Mouse (Mus musculus) intestine, embryonic 14.5 days (tissue): Measurements from ENCODE around the gene Pttg1ip. TPM values are rescaled to one million over a fixed set of nuclear protein-coding genes. Genes with fewer than 3 reads are reported as not detected.
A peak's percentile ranks its signal among the peaks of the same experiment; 100 is the strongest.

Experiments used
- ATAC-seq: fragments of 200-750 bp; cut with Nextera tagmentation; replicated peaks from 2 replicates; pipeline ENCODE4 v1.8.0; 2017; ENCODE audit warnings: low read depth, moderate number of reproducible peaks, moderate TSS enrichment, moderate library complexity; ENCODE audit not compliant: low FRiP score, low TSS enrichment
- DNase-seq: peaks from one replicate; pipeline ENCODE4 v3.0.0-alpha.2; 2018; ENCODE audit warnings: low spot score
- H3K27ac ChIP-seq: fragments of 300-500 bp; sonication (generic); 2 replicates; pipeline ENCODE4 v1.5.1; 2014; ENCODE audit warnings: low read depth, mild to moderate bottlenecking, control low read depth
- H3K27me3 ChIP-seq: fragments of 300-500 bp; sonication (generic); replicated peaks from 2 replicates; pipeline ENCODE4 v1.6.1; 2014; ENCODE audit warnings: low read length, control low read depth; ENCODE audit not compliant: control insufficient read depth, insufficient read depth
- H3K36me3 ChIP-seq: fragments of 300-500 bp; sonication (generic); 2 replicates; pipeline ENCODE4 v1.6.1; 2014; ENCODE audit warnings: low read length, control low read depth; ENCODE audit not compliant: control insufficient read depth, insufficient read depth
- H3K4me1 ChIP-seq: fragments of 300-500 bp; sonication (generic); replicated peaks from 2 replicates; pipeline ENCODE4 v1.6.1; 2014; ENCODE audit warnings: low read length, control low read depth, mixed read lengths; ENCODE audit not compliant: control insufficient read depth, insufficient read depth
- H3K4me2 ChIP-seq: fragments of 300-500 bp; sonication (generic); 2 replicates; pipeline ENCODE4 v1.6.1; 2014; ENCODE audit warnings: low read length
- H3K4me3 ChIP-seq: fragments of 300-500 bp; sonication (generic); 2 replicates; pipeline ENCODE4 v1.5.1; 2014; ENCODE audit warnings: low read depth, low read length, control low read depth, mixed read lengths
- H3K9ac ChIP-seq: fragments of 300-500 bp; sonication (generic); 2 replicates; pipeline ENCODE4 v1.6.1; 2014; ENCODE audit warnings: mild to moderate bottlenecking, low read length
- H3K9me3 ChIP-seq: fragments of 300-500 bp; sonication (generic); 2 replicates; pipeline ENCODE4 v1.6.1; 2016; ENCODE audit warnings: low read length, control low read depth; ENCODE audit not compliant: control insufficient read depth
- WGBS: fragments of 180-500 bp; shearing (Covaris S2); extraction: QIAGEN DNeasy Blood & Tissue Kit; methylation state at CpG from one replicate; pipeline ENCODE4 v1.1.7; 2014; 5-methylcytosine and 5-hydroxymethylcytosine counted together
- polyA plus RNA-seq: library from polyadenylated mRNA; unstranded; fragments of >200 nt; fragmentation: Nextera tagmentation; extraction: Ambion mirVana; gene quantifications from 2 replicates; pipeline ENCODE4 v1.2.1, GENCODE M21; 2014

Gene Pttg1ip
- polyA plus RNA-seq, 1 experiment from 2014 or later: 155 TPM

GRCm38 (mm10) chr10:77543226-77543625 is 38.3 kb upstream of the Pttg1ip start:
- no peaks in the 10 kb centered on the region for H3K9me3 ChIP-seq
- no peaks in the 10 kb centered on the region for H3K4me1 ChIP-seq
- no peak for ATAC-seq
- no peaks in the 10 kb centered on the region for H3K36me3 ChIP-seq
- DNase-seq: peak; percentile 59
- no peak overlapping the region for H3K27ac ChIP-seq
- no peak overlapping the region for H3K9ac ChIP-seq
- 48% methylated on average over 7 of the region's 7 CpGs for WGBS
- no peak overlapping the region for H3K4me3 ChIP-seq
- H3K27me3 ChIP-seq: no peaks in the 10 kb centered on the region
- no peak overlapping the region for H3K4me2 ChIP-seq

GRCm38 (mm10) chr10:77544916-77545315 is 36.6 kb upstream of the Pttg1ip start:
- H3K4me1 ChIP-seq: no peaks in the 10 kb centered on the region

GRCm38 (mm10) chr10:77548576-77548975 is 32.9 kb upstream of the Pttg1ip start:
- no peak overlapping the region for H3K4me2 ChIP-seq
- no peak overlapping the region for H3K27ac ChIP-seq
- H3K9me3 ChIP-seq: no peaks in the 10 kb centered on the region
- H3K4me3 ChIP-seq: no peak overlapping the region
- ATAC-seq (no peak), DNase-seq (no peak)
- 91% methylated on average over 10 of the region's 10 CpGs for WGBS
- H3K36me3 ChIP-seq: no peaks in the 10 kb centered on the region
- no peaks in the 10 kb centered on the region for H3K4me1 ChIP-seq
- no peaks in the 10 kb centered on the region for H3K27me3 ChIP-seq
- no peak overlapping the region for H3K9ac ChIP-seq

More at GRCm38 (mm10) chr10:77544916-77545315, 36.6 kb upstream of the Pttg1ip start:
- H3K4me3 ChIP-seq: no peak overlapping the region
- ATAC-seq (no peak), DNase-seq (no peak)
- no peak overlapping the region for H3K9ac ChIP-seq
- 76% methylated on average over 5 of the region's 5 CpGs for WGBS
- H3K36me3 ChIP-seq: no peaks in the 10 kb centered on the region
- H3K27ac ChIP-seq: no peak overlapping the region
- no peaks in the 10 kb centered on the region for H3K9me3 ChIP-seq
- no peak overlapping the region for H3K4me2 ChIP-seq
- H3K27me3 ChIP-seq: no peaks in the 10 kb centered on the region

GRCm38 (mm10) chr10:77550874-77551273 is 30.6 kb upstream of the Pttg1ip start:
- H3K9ac ChIP-seq: no peak overlapping the region
- ATAC-seq (no peak), DNase-seq (no peak)
- H3K36me3 ChIP-seq: no peaks in the 10 kb centered on the region
- H3K4me3 ChIP-seq: no peak overlapping the region
- no peaks in the 10 kb centered on the region for H3K27me3 ChIP-seq
- no peak overlapping the region for H3K4me2 ChIP-seq
- H3K4me1 ChIP-seq: no peaks in the 10 kb centered on the region
- no peaks in the 10 kb centered on the region for H3K9me3 ChIP-seq
- no peak overlapping the region for H3K27ac ChIP-seq
- 79% methylated on average over 11 of the region's 11 CpGs for WGBS

- Histone ChIP-seq H3K36me3 (no peaks in the 10 kb centered on the region), H3K4me1 (no peaks in the 10 kb centered on the region), H3K9me3 (no peaks in the 10 kb centered on the region), H3K27me3 (no peaks in the 10 kb centered on the region), H3K27ac (no peak overlapping the region), H3K4me2 (no peak overlapping the region), H3K4me3 (no peak overlapping the region), H3K9ac (no peak overlapping the region)
- DNase-seq (no peak), ATAC-seq (no peak)
- WGBS: 76% methylated on average over 5 of the region's 5 CpGs
Observed at GRCm38 (mm10) chr10:77552162-77552561, 29.4 kb upstream of the Pttg1ip start.

GRCm38 (mm10) chr10:77553285-77553684 is 28.2 kb upstream of the Pttg1ip start:
- Histone ChIP-seq H3K9me3 (no peaks in the 10 kb centered on the region), H3K36me3 (no peaks in the 10 kb centered on the region), H3K4me1 (no peaks in the 10 kb centered on the region), H3K4me3 (no peak overlapping the region), H3K4me2 (no peak overlapping the region), H3K27ac (no peak overlapping the region), H3K27me3 (no peaks in the 10 kb centered on the region), H3K9ac (no peak overlapping the region)
- ATAC-seq (no peak), DNase-seq (no peak)
- 79% methylated on average over 4 of the region's 4 CpGs for WGBS

- Histone ChIP-seq H3K36me3 (no peaks in the 10 kb centered on the region), H3K9ac (no peak overlapping the region), H3K27ac (no peak overlapping the region), H3K27me3 (no peaks in the 10 kb centered on the region), H3K4me1 (no peaks in the 10 kb centered on the region), H3K4me2 (no peak overlapping the region), H3K4me3 (no peak overlapping the region), H3K9me3 (no peaks in the 10 kb centered on the region)
- ATAC-seq: no peak
- WGBS: 87% methylated on average over 4 of the region's 4 CpGs
- no peak for DNase-seq
Observed at GRCm38 (mm10) chr10:77554918-77555317, 26.6 kb upstream of the Pttg1ip start.

GRCm38 (mm10) chr10:77556631-77557030 is 24.9 kb upstream of the Pttg1ip start:
- WGBS: 87% methylated on average over 7 of the region's 7 CpGs
- Histone ChIP-seq H3K4me1 (no peaks in the 10 kb centered on the region), H3K9me3 (no peaks in the 10 kb centered on the region), H3K4me2 (no peak overlapping the region), H3K9ac (no peak overlapping the region), H3K4me3 (no peak overlapping the region), H3K36me3 (no peaks in the 10 kb centered on the region), H3K27ac (no peak overlapping the region), H3K27me3 (no peaks in the 10 kb centered on the region)
- ATAC-seq: no peak
- no peak for DNase-seq

- no peak for ATAC-seq
- DNase-seq: no peak
- no peaks in the 10 kb centered on the region for H3K27me3 ChIP-seq
- WGBS: 84% methylated on average over 4 of the region's 4 CpGs
- H3K9me3 ChIP-seq: no peaks in the 10 kb centered on the region
- no peak overlapping the region for H3K4me2 ChIP-seq
- H3K4me1 ChIP-seq: no peaks in the 10 kb centered on the region
- H3K36me3 ChIP-seq: no peaks in the 10 kb centered on the region
- H3K9ac ChIP-seq: no peak overlapping the region
- no peak overlapping the region for H3K4me3 ChIP-seq
- H3K27ac ChIP-seq: no peak overlapping the region
Observed at GRCm38 (mm10) chr10:77557641-77558040, 23.9 kb upstream of the Pttg1ip start.
